Mouse (Mus musculus): ENCODE measurements around the gene Inka1. TPM values are rescaled to one million over a fixed set of nuclear protein-coding genes. Genes with fewer than 3 reads are reported as not detected.
A peak's percentile ranks its signal among the peaks of the same experiment; 100 is the strongest.
"Not testable (repeated sequence)": the region's sequence is repeated elsewhere in the genome, so short reads cannot be mapped to it uniquely, and the experiment has no call there.

The Inka1 gene
- polyA plus RNA-seq (2015; fragmentation: Nextera tagmentation; extraction: Ambion mirVana): 28.8 and 30.7 TPM in 2 replicates

GRCm38 (mm10) chr9:107985131-107986119, at the start of gene Inka1:
TSS of gene Inka1 (minus strand) at chr9:107985879.
- Histone ChIP-seq H3K36me3 (no peaks in the 10 kb centered on the region), H3K27me3 (peaks cover 31% of the 10 kb centered on the region), H3K4me1 (replicated peaks) (peaks cover 45% of the 10 kb centered on the region), H3K9me3 (no peaks in the 10 kb centered on the region), H3K9ac (peak within 1 kb of the TSS; percentile 76), H3K4me3 (peak within 1 kb of the TSS; percentile 67), H3K4me2 (peak within 1 kb of the TSS; percentile 82), H3K27ac (replicated peaks) (peak within 1 kb of the TSS; percentile 94)
- under 1% methylated on average over 58 of the region's 58 CpGs for WGBS
- peak; percentile 84 for ATAC-seq (ENCODE audit: low read depth)

GRCm38 (mm10) chr9:108032126-108032525, 46.4 kb upstream of the Inka1 start:
- 90% methylated on average over 5 of the region's 5 CpGs for WGBS
- no peak overlapping the region for H3K4me2 ChIP-seq
- H3K27ac ChIP-seq (replicated peaks): no peak overlapping the region
- H3K27me3 ChIP-seq: no peaks in the 10 kb centered on the region
- no peak overlapping the region for H3K9ac ChIP-seq
- H3K4me1 ChIP-seq (replicated peaks): no peaks in the 10 kb centered on the region
- no peak for ATAC-seq (ENCODE audit: low read depth)
- H3K9me3 ChIP-seq: no peaks in the 10 kb centered on the region
- H3K4me3 ChIP-seq: no peak overlapping the region
- H3K36me3 ChIP-seq: peaks cover 63% of the 10 kb centered on the region

DNA sequence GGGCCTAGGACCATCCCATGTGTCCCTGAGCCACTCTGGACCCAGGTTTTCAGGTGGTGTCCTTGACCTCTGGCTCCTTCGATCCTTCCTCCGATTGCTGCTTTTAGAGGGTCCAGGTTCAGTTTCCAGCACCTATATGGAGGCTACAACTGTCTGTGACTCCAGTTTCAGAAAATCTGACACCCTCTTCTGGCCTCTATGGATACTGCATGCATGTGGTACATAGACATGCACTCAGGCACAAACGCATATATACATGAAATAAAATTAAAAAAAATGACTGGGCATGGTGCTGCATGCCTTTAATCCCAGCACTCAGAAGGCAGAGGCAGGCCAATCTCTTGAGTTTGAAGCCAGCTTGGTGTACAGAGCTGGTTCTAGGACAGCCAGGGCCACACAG, 42.2 kb upstream of the Inka1 start:
- H3K4me2 ChIP-seq: no peak overlapping the region
- H3K27ac ChIP-seq (replicated peaks): no peak overlapping the region
- WGBS: 95% methylated on average over 3 of the region's 3 CpGs
- no peaks in the 10 kb centered on the region for H3K4me1 ChIP-seq (replicated peaks)
- H3K9me3 ChIP-seq: no peaks in the 10 kb centered on the region
- no peaks in the 10 kb centered on the region for H3K27me3 ChIP-seq
- ATAC-seq (ENCODE audit: low read depth): no peak
- H3K9ac ChIP-seq: no peak overlapping the region
- no peak overlapping the region for H3K4me3 ChIP-seq
- peaks cover 69% of the 10 kb centered on the region for H3K36me3 ChIP-seq

DNA sequence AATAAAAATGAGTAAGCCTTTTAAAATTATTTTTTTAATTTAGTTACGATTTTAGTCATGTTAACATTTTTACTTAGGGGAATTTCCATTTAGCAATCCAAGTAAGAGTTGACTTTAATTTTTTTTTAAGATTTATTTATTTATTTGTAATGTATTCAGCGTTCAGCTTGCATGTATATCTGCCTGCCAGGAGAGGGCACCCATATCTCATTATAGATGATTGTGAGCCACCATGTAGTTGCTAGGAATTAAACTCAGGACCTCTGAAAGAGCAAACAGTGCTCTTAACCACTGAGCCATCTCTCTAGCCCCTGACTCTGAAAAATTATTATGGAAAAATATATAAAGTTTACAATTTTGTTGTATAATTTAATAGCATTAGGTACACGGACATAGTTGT, 40.9 kb upstream of the Inka1 start:
- no peaks in the 10 kb centered on the region for H3K4me1 ChIP-seq (replicated peaks)
- no peak overlapping the region for H3K4me2 ChIP-seq
- no peaks in the 10 kb centered on the region for H3K27me3 ChIP-seq
- no peak overlapping the region for H3K9ac ChIP-seq
- H3K27ac ChIP-seq (replicated peaks): no peak overlapping the region
- no peak for ATAC-seq (ENCODE audit: low read depth)
- no peaks in the 10 kb centered on the region for H3K9me3 ChIP-seq
- no peak overlapping the region for H3K4me3 ChIP-seq
- 88% methylated on average over 3 of the region's 3 CpGs for WGBS
- H3K36me3 ChIP-seq: peaks cover 57% of the 10 kb centered on the region

DNA sequence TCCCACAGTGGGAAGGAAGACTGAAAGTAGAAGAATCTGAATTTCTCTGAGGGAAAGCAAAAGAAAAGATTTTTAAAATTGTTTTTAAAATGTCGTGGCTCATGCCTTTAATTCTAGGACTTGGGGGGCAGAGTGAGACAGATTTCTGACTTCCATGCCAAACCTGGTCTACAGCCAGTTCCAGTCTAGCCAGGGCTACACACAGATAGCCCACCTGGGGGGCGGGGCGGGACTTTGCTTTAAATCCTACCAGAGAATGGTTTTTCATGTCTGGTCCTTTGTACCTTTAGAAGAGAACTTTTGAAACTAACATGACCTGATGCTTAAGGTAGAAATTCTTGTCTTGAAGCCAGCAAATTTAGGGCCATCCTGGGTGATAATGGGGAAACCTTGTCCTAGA, 37.5 kb upstream of the Inka1 start:
- Histone ChIP-seq H3K27ac (replicated peaks) (no peak overlapping the region), H3K4me2 (no peak overlapping the region), H3K9ac (no peak overlapping the region), H3K27me3 (no peaks in the 10 kb centered on the region), H3K4me3 (no peak overlapping the region), H3K36me3 (peaks cover 42% of the 10 kb centered on the region), H3K4me1 (replicated peaks) (no peaks in the 10 kb centered on the region), H3K9me3 (no peaks in the 10 kb centered on the region)
- 94% methylated on average over 3 of the region's 3 CpGs for WGBS
- no peak for ATAC-seq (ENCODE audit: low read depth)

DNA sequence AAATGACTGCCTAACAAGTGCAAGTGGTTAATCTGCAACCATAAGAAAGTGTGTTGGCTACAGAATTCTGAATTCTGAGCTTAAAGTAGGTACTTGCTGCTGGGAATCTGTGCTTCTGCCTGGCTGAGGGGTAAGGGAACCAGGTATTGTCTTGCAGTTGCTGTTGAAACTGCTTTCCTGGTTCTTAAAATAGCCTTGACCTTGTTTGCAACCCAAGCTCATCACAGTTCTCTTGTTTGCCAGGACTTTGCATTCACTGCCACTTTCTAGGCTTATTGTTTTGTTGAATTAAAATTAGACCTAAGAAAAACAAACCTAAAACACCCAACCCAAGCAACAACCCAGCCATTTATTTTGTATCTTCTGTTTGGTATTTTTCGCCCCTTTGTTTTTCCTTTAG, 35.1 kb upstream of the Inka1 start:
- no peak overlapping the region for H3K4me2 ChIP-seq
- H3K9me3 ChIP-seq: no peaks in the 10 kb centered on the region
- H3K27me3 ChIP-seq: no peaks in the 10 kb centered on the region
- no peak overlapping the region for H3K4me3 ChIP-seq
- WGBS: 95% methylated on average over 1 of the region's 1 CpGs
- no peak overlapping the region for H3K27ac ChIP-seq (replicated peaks)
- no peak for ATAC-seq (ENCODE audit: low read depth)
- no peaks in the 10 kb centered on the region for H3K4me1 ChIP-seq (replicated peaks)
- H3K9ac ChIP-seq: no peak overlapping the region
- H3K36me3 ChIP-seq: peaks cover 25% of the 10 kb centered on the region

GRCm38 (mm10) chr9:108017127-108017526, 31.4 kb upstream of the Inka1 start:
- Histone ChIP-seq H3K27me3 (no peaks in the 10 kb centered on the region), H3K36me3 (peaks cover 21% of the 10 kb centered on the region), H3K4me2 (no peak overlapping the region), H3K9me3 (no peaks in the 10 kb centered on the region), H3K9ac (no peak overlapping the region), H3K4me1 (replicated peaks) (no peaks in the 10 kb centered on the region), H3K27ac (replicated peaks) (no peak overlapping the region), H3K4me3 (no peak overlapping the region)
- ATAC-seq (ENCODE audit: low read depth): no peak
- 77% methylated on average over 3 of the region's 3 CpGs for whole genome bisulfite sequencing

- not testable (repeated sequence) for H3K4me3 ChIP-seq; H3K27ac ChIP-seq (replicated peaks); H3K9ac ChIP-seq; H3K27me3 ChIP-seq; H3K9me3 ChIP-seq; ATAC-seq (ENCODE audit: low read depth); H3K4me2 ChIP-seq; H3K4me1 ChIP-seq (replicated peaks)
- H3K36me3 ChIP-seq: peaks cover 21% of the 10 kb centered on the region
- WGBS: 98% methylated on average over 2 of the region's 2 CpGs
Observed at GRCm38 (mm10) chr9:108013577-108013976, 27.9 kb upstream of the Inka1 start.

- H3K4me3 ChIP-seq: no peak overlapping the region
- H3K27ac ChIP-seq (replicated peaks): no peak overlapping the region
- peaks cover 19% of the 10 kb centered on the region for H3K4me1 ChIP-seq (replicated peaks)
- ATAC-seq (ENCODE audit: low read depth): no peak
- H3K9ac ChIP-seq: no peak overlapping the region
- no peaks in the 10 kb centered on the region for H3K9me3 ChIP-seq
- H3K36me3 ChIP-seq: peaks cover 12% of the 10 kb centered on the region
- H3K4me2 ChIP-seq: no peak overlapping the region
- no peaks in the 10 kb centered on the region for H3K27me3 ChIP-seq
Observed at GRCm38 (mm10) chr9:108010385-108010784, 24.7 kb upstream of the Inka1 start.

DNA sequence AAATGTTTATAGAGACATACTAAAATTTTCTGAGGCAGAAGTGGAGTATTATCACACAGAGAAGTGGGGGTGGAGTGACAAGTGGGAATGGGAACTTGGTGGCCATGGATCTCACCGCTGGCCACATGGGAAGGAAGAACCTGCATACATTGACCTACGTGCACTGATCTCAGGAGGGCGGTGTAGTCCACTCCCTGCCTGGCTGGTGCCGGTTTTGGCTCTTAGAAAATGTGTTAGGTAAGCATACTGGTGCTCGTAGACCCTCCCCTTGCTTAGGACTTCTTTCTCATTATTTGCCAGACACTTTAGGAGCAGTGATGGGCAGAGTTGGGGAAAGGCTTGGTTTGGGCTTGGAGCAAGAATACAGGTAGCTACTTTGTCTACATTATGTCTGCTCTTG, 22.4 kb upstream of the Inka1 start:
- 92% methylated on average over 5 of the region's 5 CpGs for WGBS
- no peak overlapping the region for H3K4me2 ChIP-seq
- H3K9me3 ChIP-seq: no peaks in the 10 kb centered on the region
- H3K4me3 ChIP-seq: no peak overlapping the region
- peaks cover 40% of the 10 kb centered on the region for H3K4me1 ChIP-seq (replicated peaks)
- ATAC-seq (ENCODE audit: low read depth): no peak
- no peak overlapping the region for H3K27ac ChIP-seq (replicated peaks)
- no peaks in the 10 kb centered on the region for H3K27me3 ChIP-seq
- peaks cover 7% of the 10 kb centered on the region for H3K36me3 ChIP-seq
- H3K9ac ChIP-seq: no peak overlapping the region

DNA sequence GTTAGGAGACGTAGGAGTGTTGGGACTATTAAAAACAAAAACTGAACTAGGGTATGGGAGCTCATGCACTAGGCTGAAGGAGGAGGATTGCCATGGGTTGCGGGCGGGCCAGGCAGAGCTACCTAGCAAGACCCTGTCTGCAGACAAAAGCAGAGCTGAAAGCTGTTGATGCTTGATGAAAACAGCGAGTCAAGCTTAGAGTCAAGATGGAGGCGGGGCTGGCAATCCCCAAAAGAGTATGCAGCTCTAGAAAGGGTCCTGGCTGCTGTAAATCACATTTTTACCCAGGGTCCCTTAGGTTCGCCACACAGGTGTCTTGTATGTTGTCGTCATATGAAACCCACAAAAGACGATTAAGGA, 17.8 kb upstream of the Inka1 start:
- Histone ChIP-seq H3K27me3 (no peaks in the 10 kb centered on the region), H3K36me3 (no peaks in the 10 kb centered on the region), H3K9me3 (no peaks in the 10 kb centered on the region), H3K27ac (replicated peaks) (peak overlapping the region; percentile 96), H3K4me1 (replicated peaks) (peaks cover 47% of the 10 kb centered on the region), H3K4me2 (peak overlapping the region; percentile 90), H3K9ac (peak overlapping the region; percentile 89), H3K4me3 (peak overlapping the region; percentile 89)
- 0 out of 2 replicates have a peak, but pooled peaks have one; percentile 6 for ATAC-seq (ENCODE audit: low read depth)
- WGBS: 9% methylated on average over 8 of the region's 8 CpGs

- ATAC-seq (ENCODE audit: low read depth): peak; percentile 65
- peak overlapping the region; percentile 96 for H3K27ac ChIP-seq (replicated peaks)
- peak overlapping the region; percentile 90 for H3K4me2 ChIP-seq
- H3K9ac ChIP-seq: peak overlapping the region; percentile 89
- no peaks in the 10 kb centered on the region for H3K36me3 ChIP-seq
- H3K4me1 ChIP-seq (replicated peaks): peaks cover 47% of the 10 kb centered on the region
- no peaks in the 10 kb centered on the region for H3K27me3 ChIP-seq
- WGBS: under 1% methylated on average over 50 of the region's 50 CpGs
- peak overlapping the region; percentile 89 for H3K4me3 ChIP-seq
- no peaks in the 10 kb centered on the region for H3K9me3 ChIP-seq
Observed at GRCm38 (mm10) chr9:108002778-108003530, 17.3 kb upstream of the Inka1 start.

Measured in neural tube, embryonic 13.5 days (tissue).